Mouse (Mus musculus) brain, embryonic 14.5 days (tissue): ENCODE measurements around the gene Ercc1.

Source experiments
- CTCF ChIP-seq: fragments of 200-500 bp; IDR thresholded peaks from 2 replicates; pipeline ENCODE4 v1.5.1; 2012; ENCODE audit warnings: inconsistent platforms, mild to moderate bottlenecking, moderate library complexity, borderline replicate concordance; ENCODE audit not compliant: insufficient read depth, insufficient read length; ENCODE audit errors: extremely low read depth
- POLR2A ChIP-seq: fragments of 200-500 bp; IDR thresholded peaks from 2 replicates; pipeline ENCODE4 v1.6.1; 2012; ENCODE audit warnings: mild to moderate bottlenecking, inconsistent platforms, borderline replicate concordance; ENCODE audit not compliant: poor library complexity, insufficient read depth, insufficient read length, severe bottlenecking; ENCODE audit errors: extremely low read depth

DNA sequence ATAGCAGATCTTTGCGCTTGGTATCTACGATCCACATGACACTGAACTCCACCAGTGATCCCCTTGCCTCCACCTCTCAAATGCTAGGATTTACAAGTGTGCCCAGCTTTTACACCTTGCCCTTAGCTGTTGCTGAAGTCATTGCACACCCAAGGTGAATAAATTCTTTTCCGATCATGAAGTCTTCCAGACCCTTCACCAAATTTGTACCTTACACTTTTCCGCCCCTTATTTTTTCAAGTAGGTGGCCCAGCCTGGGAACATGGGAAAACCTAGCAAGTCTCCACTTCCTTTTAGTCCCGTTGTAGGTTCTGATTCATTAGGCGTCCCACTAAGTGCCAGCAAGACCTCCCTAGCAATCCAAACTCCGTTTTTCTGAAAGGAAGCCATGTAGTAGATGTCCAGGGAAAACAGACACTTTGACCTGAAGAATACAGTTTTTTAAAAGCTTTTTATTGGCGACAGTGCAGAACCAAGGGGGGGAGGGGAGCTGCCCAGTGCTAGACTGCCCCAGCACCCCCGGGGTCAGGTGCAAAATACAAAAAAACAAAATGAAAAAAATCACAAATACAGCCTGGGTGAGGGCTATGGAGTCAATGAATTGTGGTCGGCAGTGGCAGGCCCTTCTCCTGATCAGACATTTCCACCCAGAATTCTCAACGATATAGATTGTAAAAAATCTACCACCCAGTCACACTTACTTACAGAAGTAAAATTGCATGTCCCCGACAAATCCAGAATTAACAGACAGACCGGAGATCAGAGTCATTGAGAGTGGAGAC, 42.1 kb upstream of the Ercc1 start:
- TF ChIP-seq POLR2A: no peak
- TF ChIP-seq CTCF: no peak
